Mouse (Mus musculus) adrenal gland, postnatal 4 days (tissue): ENCODE measurements at regions not wholly inside any gene's neighbourhood (a gene's known extent, or its start where the extent isn't known, plus 50 kb on each side); places are given as distances from the start of the nearest gene placed in this dataset.

ENCODE experiments used
- DNase-seq, 2 experiments: peaks; one replicate each; pipeline ENCODE4 v3.0.0; 2021 to 2022; ENCODE audit warnings: low spot score in 2 of 2, mixed read lengths in 2 of 2

- no peak for DNase-seq
These were observed 217.7 kb downstream of the Lrfn2 start for GRCm38 (mm10) chr17:49149896-49150295.

GRCm38 (mm10) chr17:49150971-49151422 is 218.8 kb downstream of the Lrfn2 start:
- DNase-seq, result no peak

GRCm38 (mm10) chr17:49153994-49154393 is 221.8 kb downstream of the Lrfn2 start:
- DNase-seq, result no peak

- no peak for DNase-seq
These were observed 222.9 kb downstream of the Lrfn2 start for GRCm38 (mm10) chr17:49155001-49155515.

GRCm38 (mm10) chr17:49157586-49157985 is 225.4 kb downstream of the Lrfn2 start:
- no peak for DNase-seq

GRCm38 (mm10) chr17:49171252-49172047 is 239.3 kb downstream of the Lrfn2 start:
- no peak for DNase-seq

GRCm38 (mm10) chr17:49172052-49172799 is 240.0 kb downstream of the Lrfn2 start:
- DNase-seq, result no peak

- DNase-seq, result no peak
These were observed 240.6 kb downstream of the Lrfn2 start for GRCm38 (mm10) chr17:49172800-49173150.

- no peak for DNase-seq
These were observed 246.0 kb downstream of the Lrfn2 start for GRCm38 (mm10) chr17:49177966-49178731.

GRCm38 (mm10) chr17:49182485-49182884 is 245.7 kb upstream of the Mocs1 start:
- peak in 1 of 2 experiments; percentile 10 for DNase-seq

- no peak for DNase-seq
These were observed 244.2 kb upstream of the Mocs1 start for GRCm38 (mm10) chr17:49183917-49184316.

GRCm38 (mm10) chr17:49185052-49185612 is 243.0 kb upstream of the Mocs1 start:
- DNase-seq, result no peak

GRCm38 (mm10) chr17:49189765-49190164 is 238.4 kb upstream of the Mocs1 start:
- no peak for DNase-seq

GRCm38 (mm10) chr17:49190337-49190736 is 237.8 kb upstream of the Mocs1 start:
- DNase-seq, result no peak

- DNase-seq, result no peak
These were observed 232.0 kb upstream of the Mocs1 start for GRCm38 (mm10) chr17:49196046-49196684.

GRCm38 (mm10) chr17:49201495-49201894 is 226.7 kb upstream of the Mocs1 start:
- no peak for DNase-seq

- DNase-seq, result no peak
These were observed 223.1 kb upstream of the Mocs1 start for GRCm38 (mm10) chr17:49205095-49205494.

GRCm38 (mm10) chr17:49205564-49205963 is 222.6 kb upstream of the Mocs1 start:
- no peak for DNase-seq

GRCm38 (mm10) chr17:49206708-49207107 is 221.5 kb upstream of the Mocs1 start:
- DNase-seq, result no peak

GRCm38 (mm10) chr17:49208315-49208820 is 219.8 kb upstream of the Mocs1 start:
- DNase-seq, result no peak
